Mouse (Mus musculus): ENCODE measurements around the gene 4930579F01Rik. TPM values are rescaled to one million over a fixed set of nuclear protein-coding genes. Genes with fewer than 3 reads are reported as not detected.

The 4930579F01Rik gene
- polyA plus RNA-seq (2012; rRNA removed) = 0.03 TPM in 1 of 2 replicates, not detected in the other

DNA sequence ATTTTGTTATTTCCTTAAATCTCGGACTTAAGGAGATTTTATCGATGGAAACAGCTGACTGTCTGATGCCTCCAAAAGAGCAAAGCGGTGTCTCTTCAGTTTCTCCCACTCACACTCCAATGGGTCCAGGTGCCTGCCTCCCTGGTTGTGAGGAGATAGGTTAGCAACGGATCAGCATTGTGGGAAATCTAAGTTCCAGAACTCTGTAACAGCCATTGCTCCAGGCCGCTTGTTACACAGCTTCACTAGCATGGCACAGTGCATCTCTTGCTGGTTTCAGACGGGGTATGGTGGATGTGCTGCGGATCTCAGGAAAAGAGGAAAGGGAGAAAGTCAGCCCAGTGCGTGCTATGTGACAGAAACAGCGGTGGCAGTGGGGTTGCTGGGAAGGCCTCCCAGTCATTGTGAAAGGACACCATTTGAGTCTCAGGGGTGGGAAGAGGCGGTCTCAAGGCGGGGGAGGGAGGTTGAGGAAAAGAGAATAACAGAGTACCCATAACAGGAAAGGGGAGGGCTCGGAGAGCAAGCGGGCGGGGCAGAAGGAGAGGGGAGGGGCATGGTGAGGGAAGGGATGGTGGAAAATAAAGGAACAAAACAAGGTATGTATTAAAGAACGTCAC lies at the start of gene 4930579F01Rik:
Gene 4930579F01Rik, minus strand, starts transcription at position 143 of the 620 bp plus-strand sequence.
- DNase-seq (ENCODE audit: low spot score) = no peak

DNA sequence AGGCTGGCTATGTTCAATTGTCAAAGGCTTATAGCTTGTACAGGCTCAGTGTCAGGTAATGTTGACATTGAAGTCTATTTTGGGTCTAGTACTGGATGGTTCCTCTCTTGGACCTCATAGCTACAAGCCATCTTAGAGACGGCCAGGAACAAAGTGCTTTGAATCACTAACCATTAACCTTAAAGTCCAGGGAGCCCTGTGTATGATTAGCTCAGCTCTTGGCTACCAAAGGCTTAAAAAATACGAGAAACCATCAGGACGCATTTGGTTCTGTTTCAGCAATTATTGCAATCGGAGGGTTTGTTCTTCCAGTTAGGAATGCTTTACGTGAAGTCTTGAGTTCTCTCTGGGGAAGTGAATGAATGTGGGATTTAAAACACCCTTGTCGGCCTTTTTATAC lies 49.3 kb upstream of the 4930579F01Rik start:
- DNase-seq (ENCODE audit: low spot score) = no peak

DNA sequence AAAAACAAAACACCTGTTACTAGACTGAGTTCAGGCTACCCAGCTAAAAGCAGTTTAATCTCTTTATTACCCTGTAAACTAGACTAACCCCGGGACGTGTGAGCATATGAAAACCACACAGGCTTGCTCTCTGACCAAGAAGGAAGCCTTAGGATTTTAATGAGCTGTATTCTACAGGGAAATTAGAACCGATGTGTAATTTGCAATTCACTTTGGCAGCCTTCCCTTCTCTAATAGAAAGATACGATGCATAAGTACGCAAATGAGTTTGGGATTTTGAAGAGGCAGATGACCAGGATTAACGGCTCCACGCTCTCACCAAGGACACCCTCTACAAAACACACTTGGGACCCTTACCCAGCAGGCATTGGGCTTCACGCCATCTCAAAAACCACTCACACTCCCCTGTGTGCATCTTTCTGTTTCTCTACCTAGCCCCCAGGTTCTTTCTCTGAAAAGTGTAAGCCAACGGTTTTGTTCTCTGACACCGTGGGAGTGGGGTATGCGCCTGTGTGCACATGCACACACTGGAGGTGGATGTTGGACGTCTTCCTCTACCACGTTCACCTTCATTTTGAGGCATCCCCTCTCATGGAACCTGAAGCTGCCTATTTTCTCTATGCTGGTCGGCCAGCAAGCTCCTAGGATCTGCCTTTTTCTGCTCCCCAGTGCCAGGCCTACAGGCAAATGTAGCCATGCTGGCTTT lies 48.5 kb upstream of the 4930579F01Rik start:
- DNase-seq (ENCODE audit: low spot score) = no peak

DNA sequence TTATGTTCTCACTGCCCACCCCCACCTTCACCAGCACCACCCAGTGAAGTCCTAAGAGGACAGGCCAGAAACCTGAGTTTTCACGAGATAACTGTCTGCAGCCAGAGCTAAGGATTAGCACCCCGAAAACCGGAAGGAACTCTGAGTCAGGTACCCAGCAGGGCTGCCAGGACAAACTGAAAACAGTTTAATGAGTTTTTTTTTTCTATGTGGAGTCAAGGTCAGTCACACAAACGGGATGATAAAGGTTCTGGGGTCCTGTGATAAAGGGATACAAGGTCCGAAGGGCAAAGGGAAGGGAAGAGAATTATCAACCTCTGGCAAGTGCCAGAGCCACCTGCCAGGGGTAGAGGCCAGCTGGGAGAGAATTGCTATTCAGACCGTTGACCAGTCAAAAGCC lies 47.7 kb upstream of the 4930579F01Rik start:
- no peak for DNase-seq (ENCODE audit: low spot score)

DNA sequence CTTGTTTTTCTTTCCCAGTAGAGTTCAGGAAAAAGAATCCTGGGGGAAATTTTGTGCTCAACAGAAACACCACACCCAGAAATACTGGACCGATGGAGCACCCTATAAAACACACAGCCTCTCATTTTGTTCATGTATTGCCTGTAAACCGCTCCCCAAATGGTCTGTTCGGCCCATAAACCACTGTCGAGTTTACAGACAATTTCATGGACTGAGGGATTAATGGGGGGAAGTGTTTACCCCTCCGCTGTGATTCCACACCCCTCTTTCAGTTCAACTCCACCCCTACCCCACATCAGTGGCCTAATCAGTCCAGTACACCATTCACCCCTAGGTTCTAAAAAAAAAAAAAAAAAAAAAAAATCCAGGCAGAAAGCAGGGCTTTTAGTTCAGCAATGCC lies 47.3 kb upstream of the 4930579F01Rik start:
- DNase-seq (ENCODE audit: low spot score) = no peak

DNA sequence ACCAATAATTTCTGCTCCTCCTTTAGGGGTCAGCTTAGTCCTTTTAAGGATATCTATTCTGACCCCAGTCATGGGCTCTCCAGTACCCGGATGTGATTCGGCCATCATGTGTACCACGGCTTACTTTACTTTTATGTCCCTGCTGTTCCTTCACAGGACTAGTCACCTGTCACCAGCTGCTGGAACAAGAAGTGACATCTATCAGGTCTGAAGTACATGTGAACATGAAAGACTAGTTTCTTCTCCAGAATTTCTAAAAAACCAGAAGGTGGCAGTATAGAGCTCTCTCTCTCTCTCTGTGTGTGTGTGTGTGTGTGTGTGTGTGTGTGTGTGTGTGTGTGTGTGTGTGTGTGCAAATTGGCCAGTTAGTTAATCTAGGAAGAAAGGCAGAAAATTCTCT lies 46.8 kb upstream of the 4930579F01Rik start:
- no peak for DNase-seq (ENCODE audit: low spot score)

DNA sequence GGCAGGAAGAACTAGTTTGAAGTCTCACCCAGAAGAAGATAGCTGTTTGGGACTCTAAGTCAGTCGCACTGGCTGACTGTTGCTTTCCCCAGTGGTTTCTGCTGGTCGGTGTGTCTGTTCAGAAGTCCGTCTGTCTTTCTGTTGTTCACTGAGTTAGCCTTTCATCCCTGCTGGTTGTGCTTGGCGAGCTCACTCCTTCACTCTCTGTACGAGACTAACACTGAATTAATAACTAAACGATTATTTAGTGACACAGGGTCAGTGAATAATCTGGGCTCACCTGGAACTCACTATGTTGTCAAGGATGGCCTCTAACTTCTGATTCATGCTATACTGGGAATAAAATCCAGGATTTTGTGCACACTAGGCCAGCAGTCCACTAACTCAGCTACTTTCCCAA lies 45.8 kb upstream of the 4930579F01Rik start:
- DNase-seq (ENCODE audit: low spot score) = no peak

DNA sequence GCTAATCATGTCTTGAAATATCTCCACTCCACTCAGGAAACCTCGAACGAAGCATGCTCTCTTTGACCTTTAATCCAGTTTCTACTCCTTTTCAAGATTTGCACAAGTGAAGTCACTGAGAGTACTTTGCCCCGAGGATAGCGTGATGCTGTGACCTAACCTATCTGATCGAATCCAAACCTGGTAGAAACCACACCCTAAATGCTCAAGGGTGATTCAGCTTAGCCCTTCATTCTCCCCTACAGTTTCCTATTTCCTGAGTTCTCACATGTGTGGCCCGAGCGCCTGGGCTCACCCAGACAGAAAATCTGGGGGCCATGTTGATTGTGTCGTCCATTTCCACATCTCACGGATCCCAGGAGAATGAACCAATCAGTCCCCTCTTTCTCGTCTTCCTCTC lies 44.4 kb upstream of the 4930579F01Rik start:
- no peak for DNase-seq (ENCODE audit: low spot score)

DNA sequence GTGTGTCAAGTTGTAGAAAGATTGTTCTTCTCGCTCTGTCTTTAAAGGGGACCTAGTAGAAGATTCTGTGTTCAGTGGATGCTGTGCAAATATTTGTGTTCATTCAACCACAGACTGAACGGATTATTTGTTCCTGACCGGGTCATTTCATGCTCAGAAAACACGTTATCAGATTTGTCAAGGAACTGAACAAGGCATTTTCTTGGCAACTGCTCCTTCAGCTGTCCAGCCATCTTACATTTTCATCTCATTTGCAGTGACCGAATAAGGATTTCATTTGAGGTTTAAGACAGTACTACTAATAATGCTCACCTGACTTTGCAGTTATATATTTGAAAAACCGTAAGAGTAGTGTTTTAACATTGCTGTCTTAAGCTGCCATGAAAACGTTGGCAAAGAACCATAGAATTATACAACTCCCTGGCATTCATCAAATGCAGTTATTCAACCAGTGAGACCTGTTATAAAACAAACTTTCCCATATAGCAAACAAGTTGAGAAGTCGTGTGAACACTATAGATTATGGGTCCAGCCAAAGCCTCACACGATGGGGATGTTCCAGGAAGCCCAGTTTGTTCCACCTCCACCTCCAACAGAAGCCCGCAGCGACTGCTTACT lies 43.0 kb upstream of the 4930579F01Rik start:
- DNase-seq (ENCODE audit: low spot score) = no peak

DNA sequence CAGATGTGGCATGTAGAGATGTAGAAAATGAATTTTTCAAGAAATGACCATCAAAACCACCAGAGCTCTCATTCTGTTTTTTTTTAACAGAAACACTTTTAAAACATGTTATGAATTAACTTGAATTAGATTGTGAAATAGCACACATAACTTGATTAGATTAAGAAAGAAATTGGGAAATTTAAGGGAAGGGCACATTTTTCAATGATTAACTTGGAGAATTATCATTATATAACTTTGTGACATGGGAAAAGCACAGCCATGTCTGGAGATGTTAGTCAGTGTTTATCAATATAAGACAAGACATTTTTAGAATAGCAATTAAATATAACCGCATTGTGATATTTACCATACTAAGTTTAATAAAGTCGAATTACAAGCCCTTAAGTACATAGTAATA lies 37.9 kb upstream of the 4930579F01Rik start:
- no peak for DNase-seq (ENCODE audit: low spot score)

DNA sequence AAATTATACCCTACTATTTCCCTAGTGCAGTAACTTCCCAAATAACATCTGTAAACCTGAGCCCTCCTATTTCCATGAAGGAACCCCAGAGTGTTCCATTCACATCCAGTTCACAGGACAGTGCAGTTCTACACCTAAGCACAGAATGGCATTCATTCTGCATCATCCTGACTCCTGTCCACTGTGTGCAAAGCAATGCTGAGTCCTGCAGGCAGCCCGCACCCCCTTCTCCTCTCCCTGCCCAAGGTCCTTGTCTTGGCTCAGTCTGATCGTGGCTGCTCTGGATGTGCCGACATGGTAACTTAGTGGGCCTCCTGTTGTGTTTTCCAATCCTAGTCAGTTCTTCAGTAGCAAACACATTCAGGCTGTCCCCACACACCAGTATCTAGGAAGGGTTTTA lies 36.6 kb upstream of the 4930579F01Rik start:
- no peak for DNase-seq (ENCODE audit: low spot score)

DNA sequence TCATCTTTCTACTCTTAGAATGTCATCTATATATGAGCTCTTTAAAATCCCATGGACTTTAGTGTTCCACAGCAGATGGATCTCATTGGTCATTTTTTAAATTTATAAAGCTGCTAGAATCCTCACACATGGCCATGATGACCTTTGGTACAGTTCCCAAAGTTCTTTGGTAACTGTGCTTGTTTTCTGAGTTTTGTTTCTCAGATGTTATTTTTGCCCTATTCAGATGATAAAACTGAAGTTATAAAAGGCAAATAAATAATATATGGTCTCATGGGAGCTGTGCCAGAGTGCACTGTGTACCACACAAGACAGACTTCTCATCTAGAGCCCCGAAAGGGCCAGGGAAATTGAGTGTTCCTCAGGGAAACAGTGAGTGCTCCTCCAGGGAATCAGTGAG lies 35.8 kb upstream of the 4930579F01Rik start:
- no peak for DNase-seq (ENCODE audit: low spot score)

DNA sequence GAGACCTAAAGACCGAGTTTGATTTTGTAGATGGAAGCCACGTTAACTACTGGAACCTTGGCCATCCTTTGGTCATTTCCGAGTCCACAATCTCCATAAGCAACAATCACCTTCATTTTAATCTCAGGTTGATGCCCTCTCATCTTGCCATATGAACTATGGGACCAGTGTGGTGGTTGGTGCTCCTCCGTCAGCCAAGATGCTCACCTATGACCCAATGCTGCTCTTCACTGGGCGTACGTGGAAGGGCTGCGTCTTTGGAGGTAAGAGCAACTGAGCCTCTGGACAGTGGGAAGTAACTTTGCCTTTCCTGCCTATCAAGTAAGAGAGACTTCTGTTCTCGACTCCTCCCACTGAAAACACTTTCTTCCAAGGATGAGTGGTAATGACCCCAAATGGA lies 34.2 kb upstream of the 4930579F01Rik start:
- DNase-seq (ENCODE audit: low spot score) = no peak

DNA sequence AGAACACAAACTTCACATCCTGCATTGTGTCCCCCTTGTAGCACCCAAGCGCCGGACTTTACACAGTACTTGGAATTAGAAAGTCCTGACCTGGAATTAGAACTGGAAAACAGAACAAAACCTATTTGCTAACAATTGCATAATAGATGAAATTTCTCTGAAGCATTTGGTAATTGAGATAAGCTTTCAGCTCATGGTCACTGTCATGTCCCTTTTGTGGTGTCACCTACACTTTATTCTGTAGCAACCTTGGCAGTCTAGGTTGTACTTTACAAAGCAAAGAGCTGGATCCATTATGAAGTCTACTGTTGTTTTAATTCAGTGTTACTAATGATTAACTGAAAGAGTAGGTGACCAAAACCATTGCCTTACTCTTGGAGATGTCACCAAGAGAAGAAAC lies 33.5 kb upstream of the 4930579F01Rik start:
- no peak for DNase-seq (ENCODE audit: low spot score)

DNA sequence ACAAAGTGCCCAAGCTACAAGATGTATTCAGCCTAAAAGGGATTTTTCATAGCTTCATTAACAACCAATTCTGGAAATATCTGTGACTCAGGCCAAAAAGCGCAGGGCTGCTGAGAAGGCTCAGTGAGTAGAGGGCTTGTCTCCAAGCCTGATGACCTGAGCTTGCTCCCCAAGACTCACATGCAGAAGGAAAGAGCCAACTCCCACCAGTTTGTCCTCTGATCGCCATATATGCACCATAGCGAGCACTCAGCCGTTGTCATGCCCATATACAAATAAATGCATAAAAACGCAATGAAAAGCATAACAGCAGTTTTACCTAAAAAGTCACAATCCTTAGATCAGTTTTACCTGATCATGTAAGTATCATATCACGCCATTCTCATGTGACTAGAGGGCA lies 32.9 kb upstream of the 4930579F01Rik start:
- no peak for DNase-seq (ENCODE audit: low spot score)

DNA sequence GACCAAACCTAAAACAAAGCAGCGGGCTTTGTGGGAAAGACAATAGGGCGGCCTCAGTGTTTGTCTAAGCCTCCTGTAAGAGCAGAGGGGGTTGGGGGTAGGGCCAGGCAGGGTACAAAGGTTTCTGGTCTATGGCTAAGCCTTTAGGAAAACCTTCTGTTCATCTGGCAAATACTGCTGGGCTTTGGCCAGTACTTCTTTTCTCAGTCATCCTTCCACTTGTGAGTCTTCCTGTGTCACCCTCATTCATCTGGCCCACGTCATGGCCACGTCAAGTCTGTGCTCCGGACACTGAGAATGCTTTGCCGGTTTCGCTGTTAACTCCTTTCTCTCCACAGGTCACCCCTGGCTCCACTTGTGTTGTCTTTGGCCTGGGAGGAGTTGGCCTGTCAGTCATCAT lies 32.2 kb upstream of the 4930579F01Rik start:
- no peak for DNase-seq (ENCODE audit: low spot score)

DNA sequence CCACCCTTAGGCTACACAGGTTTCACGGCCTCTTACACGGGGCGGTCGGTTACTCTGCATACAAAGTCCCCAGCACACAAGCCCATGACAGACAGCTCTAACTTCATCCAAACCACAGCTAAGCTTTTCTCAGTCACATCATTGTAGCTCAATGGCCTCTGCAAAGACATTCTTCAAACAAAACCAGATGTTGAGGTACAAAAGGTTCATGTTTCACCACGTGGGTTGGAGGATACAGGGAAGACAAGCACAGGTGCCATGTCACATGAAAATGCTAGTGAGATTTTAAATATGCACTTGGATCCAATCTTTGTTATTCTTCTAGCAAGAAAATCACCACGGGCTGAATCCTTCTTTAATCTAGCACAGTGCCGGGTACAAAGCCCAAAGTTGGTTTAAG lies 31.7 kb upstream of the 4930579F01Rik start:
- no peak for DNase-seq (ENCODE audit: low spot score)

DNA sequence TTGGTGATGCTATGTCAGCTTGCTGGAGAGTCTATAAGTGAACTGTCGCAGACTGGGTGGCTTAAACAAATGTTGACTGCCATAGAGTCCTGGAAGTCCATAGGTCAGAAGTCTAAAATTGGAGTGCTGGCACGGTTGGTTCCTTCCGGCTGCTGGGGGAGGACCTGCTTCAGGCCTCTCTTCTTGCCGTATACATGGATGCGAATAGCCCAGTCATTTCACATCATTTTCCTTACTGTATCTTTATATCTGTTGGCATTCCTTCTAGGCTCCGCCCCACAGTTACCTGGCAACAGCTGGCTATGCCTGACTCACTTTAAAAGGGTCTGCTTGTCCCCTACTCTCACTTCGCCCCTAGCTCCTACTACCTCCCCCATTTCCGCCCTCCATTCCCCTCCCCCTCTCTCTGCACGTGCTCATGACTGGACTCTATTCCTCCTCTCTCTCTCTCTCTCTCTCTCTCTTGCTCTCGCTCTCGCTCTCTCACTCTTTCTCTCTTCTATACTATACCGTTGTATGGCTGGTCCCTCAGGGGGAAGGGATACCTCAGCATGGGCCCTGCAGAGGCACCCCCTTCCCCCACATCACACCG lies 30.8 kb upstream of the 4930579F01Rik start:
- no peak for DNase-seq (ENCODE audit: low spot score)

DNA sequence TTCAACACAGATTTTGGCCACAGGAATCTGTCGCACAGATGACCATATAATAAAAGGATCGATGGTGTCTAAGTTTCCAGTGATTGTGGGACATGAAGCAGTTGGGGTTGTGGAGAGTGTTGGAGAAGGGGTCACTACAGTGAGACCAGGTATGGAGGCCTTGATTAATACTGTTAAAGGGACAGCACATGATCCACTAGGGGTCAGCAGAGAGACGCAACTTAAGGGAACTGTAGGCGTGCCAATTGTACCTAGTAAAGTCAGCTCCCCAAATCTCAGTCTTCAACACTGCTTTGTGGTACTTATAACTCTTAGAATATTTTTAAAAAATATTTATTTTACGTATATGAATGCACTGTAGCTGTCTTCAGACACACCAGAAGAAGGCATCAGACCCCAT lies 29.3 kb upstream of the 4930579F01Rik start:
- DNase-seq (ENCODE audit: low spot score) = no peak

DNA sequence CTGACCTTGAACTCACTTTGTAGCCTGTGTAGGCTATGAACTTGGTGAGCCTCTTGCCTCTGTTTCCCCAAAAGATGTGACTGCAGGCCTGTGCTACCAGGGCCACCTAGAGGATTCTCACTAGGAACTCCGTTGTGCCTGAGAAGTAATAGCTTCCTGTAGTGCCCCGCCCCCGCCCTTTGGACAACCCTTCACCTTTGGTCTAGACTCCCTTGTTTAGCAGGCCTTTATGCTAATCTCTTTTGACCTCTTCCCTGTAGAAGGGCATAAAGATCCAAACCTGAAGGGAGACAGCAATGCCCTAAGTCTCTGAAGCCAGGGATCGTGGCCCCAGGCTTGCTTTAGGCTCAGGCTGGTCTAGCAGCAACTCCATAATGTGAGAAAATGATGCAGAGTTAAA lies 28.9 kb upstream of the 4930579F01Rik start:
- no peak for DNase-seq (ENCODE audit: low spot score)

DNA sequence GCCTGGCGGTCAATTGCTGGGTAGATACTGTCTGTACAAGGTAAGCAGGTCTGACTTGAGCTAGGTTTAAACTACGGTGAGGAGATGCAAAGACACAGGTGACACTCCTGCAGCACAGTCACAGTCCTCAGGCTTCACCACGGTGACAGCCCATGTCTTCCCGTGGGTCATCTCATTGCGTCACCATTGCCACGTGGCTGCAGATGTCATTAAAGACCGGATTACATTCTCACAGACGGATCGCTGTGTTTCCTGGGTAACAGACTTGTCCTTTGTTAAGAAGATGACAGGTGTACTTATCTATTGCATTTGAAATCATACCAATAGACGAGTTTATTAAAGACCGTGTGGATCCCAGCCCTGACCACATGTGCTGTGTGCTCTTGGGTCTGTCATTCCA lies 27.5 kb upstream of the 4930579F01Rik start:
- DNase-seq (ENCODE audit: low spot score) = no peak

DNA sequence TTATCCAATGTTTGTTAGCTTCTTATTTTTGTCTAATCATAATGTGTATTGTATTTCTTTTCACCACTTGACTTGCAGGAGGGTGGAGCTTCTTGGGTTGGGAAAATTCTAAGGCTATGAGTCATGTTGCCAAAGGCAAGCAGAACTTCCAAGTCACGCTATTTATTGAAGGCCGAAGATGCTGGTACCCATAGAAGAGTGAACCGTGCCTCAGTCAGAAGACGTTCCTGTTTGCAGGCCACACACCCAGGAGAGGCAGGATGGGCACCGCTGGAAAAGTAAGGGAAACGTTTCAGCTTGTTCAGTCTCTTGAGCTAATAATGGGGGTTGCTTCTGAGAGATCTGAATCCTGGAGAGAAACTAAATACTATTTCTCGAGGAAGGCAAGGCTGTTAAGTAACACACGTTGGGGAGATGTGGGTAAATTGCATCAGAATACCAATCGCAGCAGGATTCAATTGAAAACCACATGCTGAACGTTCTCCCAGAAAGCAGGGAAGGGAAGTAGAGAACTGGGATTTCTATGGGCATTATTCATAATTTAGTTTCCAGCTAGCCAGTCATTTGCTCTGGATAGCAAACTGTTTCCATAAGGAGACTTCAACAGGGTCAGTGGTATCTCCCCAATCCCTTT lies 24.1 kb upstream of the 4930579F01Rik start, which contains the start of gene Adh7:
Gene Adh7, plus strand, starts transcription at position 130 of the 634 bp plus-strand sequence.
- no peak for DNase-seq (ENCODE audit: low spot score)
